Mouse (Mus musculus): ENCODE results near the gene Ptprm. TPM values are rescaled to one million over a fixed set of nuclear protein-coding genes. Genes with fewer than 3 reads are reported as not detected.

The Ptprm gene
- polyA plus RNA-seq, 1 experiment from 2014 or later, result 1.4 TPM

GRCm38 (mm10) chr17:67245273-67245875, 108.9 kb downstream of the Ptprm start:
- Histone ChIP-seq H3K4me3 (ENCODE audit: low read depth, low read length) (no peak overlapping the region), H3K36me3 (replicated peaks; ENCODE audit: insufficient read depth, low read length) (no peaks in the 10 kb centered on the region), H3K4me2 (ENCODE audit: low read depth, low read length) (no peak overlapping the region), H3K27me3 (ENCODE audit: insufficient read depth, low read length) (no peaks in the 10 kb centered on the region), H3K4me1 (ENCODE audit: insufficient read depth) (no peaks in the 10 kb centered on the region), H3K9me3 (ENCODE audit: low read length) (no peaks in the 10 kb centered on the region), H3K27ac (ENCODE audit: low read depth) (no peak overlapping the region), H3K9ac (replicated peaks) (no peak overlapping the region)
- ATAC-seq (no peak), DNase-seq (no peak)
- 77% methylated on average over 4 of the region's 4 CpGs for WGBS (ENCODE audit: insufficient replicate concordance)
- no peak for TF ChIP-seq EP300 (IDR thresholded peaks at IDR 0.05; ENCODE audit: low read depth)

- ATAC-seq, result no peak
- TF ChIP-seq EP300 (IDR thresholded peaks at IDR 0.05; ENCODE audit: low read depth) (no peak), CTCF (IDR thresholded peaks at IDR 0.05; ENCODE audit: low read depth) (no peak)
Observed at GRCm38 (mm10) chr17:67242774-67243495, 111.3 kb downstream of the Ptprm start.

GRCm38 (mm10) chr17:67241951-67242773, 112.1 kb downstream of the Ptprm start:
- WGBS (ENCODE audit: insufficient replicate concordance), result 68% methylated on average over 10 of the region's 10 CpGs

More at GRCm38 (mm10) chr17:67242774-67243495, 111.3 kb downstream of the Ptprm start:
- H3K27ac ChIP-seq (ENCODE audit: low read depth), result no peak overlapping the region
- DNase-seq, result no peak
- no peaks in the 10 kb centered on the region for H3K36me3 ChIP-seq (replicated peaks; ENCODE audit: insufficient read depth, low read length)
- no peaks in the 10 kb centered on the region for H3K27me3 ChIP-seq (ENCODE audit: insufficient read depth, low read length)
- H3K4me1 ChIP-seq (ENCODE audit: insufficient read depth), result no peaks in the 10 kb centered on the region
- H3K9ac ChIP-seq (replicated peaks), result no peak overlapping the region
- H3K4me2 ChIP-seq (ENCODE audit: low read depth, low read length), result no peak overlapping the region
- no peaks in the 10 kb centered on the region for H3K9me3 ChIP-seq (ENCODE audit: low read length)
- H3K4me3 ChIP-seq (ENCODE audit: low read depth, low read length), result no peak overlapping the region
- WGBS (ENCODE audit: insufficient replicate concordance), result 76% methylated on average over 12 of the region's 12 CpGs

GRCm38 (mm10) chr17:67238866-67239265, 115.4 kb downstream of the Ptprm start:
- no peak overlapping the region for H3K4me3 ChIP-seq (ENCODE audit: low read depth, low read length)
- WGBS (ENCODE audit: insufficient replicate concordance), result 85% methylated on average over 7 of the region's 7 CpGs
- no peak overlapping the region for H3K4me2 ChIP-seq (ENCODE audit: low read depth, low read length)
- no peak overlapping the region for H3K9ac ChIP-seq (replicated peaks)
- ATAC-seq (no peak), DNase-seq (no peak)
- TF ChIP-seq CTCF (IDR thresholded peaks at IDR 0.05; ENCODE audit: low read depth), result no peak
- TF ChIP-seq EP300 (IDR thresholded peaks at IDR 0.05; ENCODE audit: low read depth), result no peak
- no peaks in the 10 kb centered on the region for H3K9me3 ChIP-seq (ENCODE audit: low read length)
- H3K27me3 ChIP-seq (ENCODE audit: insufficient read depth, low read length), result no peaks in the 10 kb centered on the region
- H3K27ac ChIP-seq (ENCODE audit: low read depth), result no peak overlapping the region
- H3K36me3 ChIP-seq (replicated peaks; ENCODE audit: insufficient read depth, low read length), result no peaks in the 10 kb centered on the region
- no peaks in the 10 kb centered on the region for H3K4me1 ChIP-seq (ENCODE audit: insufficient read depth)

More at GRCm38 (mm10) chr17:67241951-67242773, 112.1 kb downstream of the Ptprm start:
- ATAC-seq, result no peak
- no peaks in the 10 kb centered on the region for H3K27me3 ChIP-seq (ENCODE audit: insufficient read depth, low read length)
- H3K36me3 ChIP-seq (replicated peaks; ENCODE audit: insufficient read depth, low read length), result no peaks in the 10 kb centered on the region
- no peaks in the 10 kb centered on the region for H3K4me1 ChIP-seq (ENCODE audit: insufficient read depth)
- no peak overlapping the region for H3K4me2 ChIP-seq (ENCODE audit: low read depth, low read length)
- H3K27ac ChIP-seq (ENCODE audit: low read depth), result no peak overlapping the region
- no peak overlapping the region for H3K4me3 ChIP-seq (ENCODE audit: low read depth, low read length)
- TF ChIP-seq EP300 (IDR thresholded peaks at IDR 0.05; ENCODE audit: low read depth) (no peak), CTCF (IDR thresholded peaks at IDR 0.05; ENCODE audit: low read depth) (no peak)
- H3K9ac ChIP-seq (replicated peaks), result no peak overlapping the region
- H3K9me3 ChIP-seq (ENCODE audit: low read length), result no peaks in the 10 kb centered on the region
- DNase-seq, result no peak

DNA sequence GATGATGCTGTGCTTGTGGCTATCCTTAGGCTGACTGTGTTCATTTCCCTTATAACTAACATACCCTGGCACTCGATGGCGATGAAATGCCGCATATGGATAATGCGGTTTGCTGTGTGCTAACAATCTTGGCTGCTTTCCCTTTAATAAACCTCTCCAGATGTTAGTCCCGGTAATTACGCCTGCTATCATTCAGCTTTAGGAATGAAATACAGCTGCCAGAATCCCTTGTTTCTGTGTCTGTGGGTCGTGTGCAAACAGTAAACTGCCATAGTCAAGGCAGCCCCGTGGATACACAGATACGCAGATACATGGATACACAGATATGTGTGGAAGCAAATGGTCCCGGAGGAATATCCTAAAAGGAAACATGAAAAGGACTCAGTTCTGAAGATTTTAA, 116.8 kb downstream of the Ptprm start:
- H3K9ac ChIP-seq (replicated peaks), result no peak overlapping the region
- no peak overlapping the region for H3K27ac ChIP-seq (ENCODE audit: low read depth)
- TF ChIP-seq EP300 (IDR thresholded peaks at IDR 0.05; ENCODE audit: low read depth) (no peak), CTCF (IDR thresholded peaks at IDR 0.05; ENCODE audit: low read depth) (no peak)
- no peak for ATAC-seq
- 79% methylated on average over 10 of the region's 10 CpGs for WGBS (ENCODE audit: insufficient replicate concordance)
- no peaks in the 10 kb centered on the region for H3K9me3 ChIP-seq (ENCODE audit: low read length)
- H3K4me1 ChIP-seq (ENCODE audit: insufficient read depth), result no peaks in the 10 kb centered on the region
- H3K4me3 ChIP-seq (ENCODE audit: low read depth, low read length), result no peak overlapping the region
- H3K27me3 ChIP-seq (ENCODE audit: insufficient read depth, low read length), result no peaks in the 10 kb centered on the region
- no peak for DNase-seq
- H3K4me2 ChIP-seq (ENCODE audit: low read depth, low read length), result no peak overlapping the region
- no peaks in the 10 kb centered on the region for H3K36me3 ChIP-seq (replicated peaks; ENCODE audit: insufficient read depth, low read length)

- Histone ChIP-seq H3K4me1 (ENCODE audit: insufficient read depth) (no peaks in the 10 kb centered on the region), H3K27ac (ENCODE audit: low read depth) (no peak overlapping the region), H3K9me3 (ENCODE audit: low read length) (no peaks in the 10 kb centered on the region), H3K27me3 (ENCODE audit: insufficient read depth, low read length) (no peaks in the 10 kb centered on the region), H3K4me2 (ENCODE audit: low read depth, low read length) (no peak overlapping the region), H3K9ac (replicated peaks) (no peak overlapping the region), H3K4me3 (ENCODE audit: low read depth, low read length) (no peak overlapping the region), H3K36me3 (replicated peaks; ENCODE audit: insufficient read depth, low read length) (no peaks in the 10 kb centered on the region)
- ATAC-seq (no peak), DNase-seq (no peak)
- 85% methylated on average over 9 of the region's 9 CpGs for WGBS (ENCODE audit: insufficient replicate concordance)
- TF ChIP-seq CTCF (IDR thresholded peaks at IDR 0.05; ENCODE audit: low read depth) (no peak), EP300 (IDR thresholded peaks at IDR 0.05; ENCODE audit: low read depth) (no peak)
Observed at GRCm38 (mm10) chr17:67233063-67233462, 121.2 kb downstream of the Ptprm start.
